Mouse (Mus musculus) erythroblast, embryonic 14.5 days (primary cell): Measurements from ENCODE around the gene Agk.

Source experiments
- GATA1 ChIP-seq: IDR thresholded peaks from 2 replicates; pipeline ENCODE4 v1.6.1; 2012; ENCODE audit warnings: low read length, inconsistent platforms, mixed read lengths
- TAL1 ChIP-seq: IDR thresholded peaks from 3 replicates; pipeline ENCODE4 v1.6.1; 2012; ENCODE audit warnings: low read length, inconsistent platforms, mixed read lengths

GRCm38 (mm10) chr6:40402031-40402430, 77.1 kb downstream of the Agk start:
- TF ChIP-seq TAL1 (no peak), GATA1 (no peak)
